Mouse (Mus musculus): ENCODE results near the gene Tmem52.
"Not testable (repeated sequence)": the region's sequence is repeated elsewhere in the genome, so short reads cannot be mapped to it uniquely, and the experiment has no call there.

The Tmem52 gene

GRCm38 (mm10) chr4:155468952-155469351, at the start of gene Tmem52:
Tmem52 (plus strand) TSS chr4:155469114.
- no peak for DNase-seq (ENCODE audit: low spot score in 2 of 2)

GRCm38 (mm10) chr4:155420137-155420536, 48.8 kb upstream of the Tmem52 start:
- no peak for DNase-seq (ENCODE audit: low spot score in 2 of 2)

GRCm38 (mm10) chr4:155421412-155422370, 47.2 kb upstream of the Tmem52 start:
- not testable (repeated sequence) for DNase-seq (ENCODE audit: low spot score in 2 of 2)

- no peak for DNase-seq (ENCODE audit: low spot score in 2 of 2)
These were observed 44.9 kb upstream of the Tmem52 start for GRCm38 (mm10) chr4:155423988-155424387.

- DNase-seq (ENCODE audit: low spot score in 2 of 2) = no peak
These were observed 42.6 kb upstream of the Tmem52 start for GRCm38 (mm10) chr4:155426272-155426671.

GRCm38 (mm10) chr4:155428442-155428841, 40.5 kb upstream of the Tmem52 start:
- DNase-seq (ENCODE audit: low spot score in 2 of 2) = no peak

GRCm38 (mm10) chr4:155429202-155429601, 39.7 kb upstream of the Tmem52 start:
- no peak for DNase-seq (ENCODE audit: low spot score in 2 of 2)

- DNase-seq (ENCODE audit: low spot score in 2 of 2) = no peak
These were observed 36.6 kb upstream of the Tmem52 start for GRCm38 (mm10) chr4:155432358-155432757.

GRCm38 (mm10) chr4:155433993-155434392, 34.9 kb upstream of the Tmem52 start:
- DNase-seq (ENCODE audit: low spot score in 2 of 2) = no peak

- DNase-seq (ENCODE audit: low spot score in 2 of 2) = no peak
These were observed 26.1 kb upstream of the Tmem52 start for GRCm38 (mm10) chr4:155442808-155443207.

GRCm38 (mm10) chr4:155451597-155451996, 17.3 kb upstream of the Tmem52 start:
- DNase-seq (ENCODE audit: low spot score in 2 of 2) = no peak

GRCm38 (mm10) chr4:155458575-155458974, 10.3 kb upstream of the Tmem52 start:
- DNase-seq (ENCODE audit: low spot score in 2 of 2) = no peak

- DNase-seq (ENCODE audit: low spot score in 2 of 2) = no peak
These were observed 5.9 kb upstream of the Tmem52 start for GRCm38 (mm10) chr4:155463050-155463449.

- DNase-seq (ENCODE audit: low spot score in 2 of 2) = no peak
These were observed 5.3 kb upstream of the Tmem52 start for GRCm38 (mm10) chr4:155463611-155464010.

- DNase-seq (ENCODE audit: low spot score in 2 of 2) = no peak
These were observed 4.9 kb upstream of the Tmem52 start for GRCm38 (mm10) chr4:155464061-155464460.

GRCm38 (mm10) chr4:155465607-155466006, 3.3 kb upstream of the Tmem52 start:
- no peak for DNase-seq (ENCODE audit: low spot score in 2 of 2)

GRCm38 (mm10) chr4:155466080-155466479, 2.8 kb upstream of the Tmem52 start:
- DNase-seq (ENCODE audit: low spot score in 2 of 2) = no peak

GRCm38 (mm10) chr4:155467237-155468010, 1.5 kb upstream of the Tmem52 start:
- DNase-seq (ENCODE audit: low spot score in 2 of 2) = no peak

- DNase-seq (ENCODE audit: low spot score in 2 of 2) = no peak
These were observed 812 bp downstream of the Tmem52 start for GRCm38 (mm10) chr4:155469590-155470262.

- no peak for DNase-seq (ENCODE audit: low spot score in 2 of 2)
These were observed 1.5 kb downstream of the Tmem52 start for GRCm38 (mm10) chr4:155470263-155470953.

- no peak for DNase-seq (ENCODE audit: low spot score in 2 of 2)
These were observed 2.1 kb downstream of the Tmem52 start for GRCm38 (mm10) chr4:155470997-155471396.
